Comparison of ENCODE assay signal across 11 mouse cellular contexts in genomic region chr12:110979808-110980207, GRCm38 (mm10). TPM values are rescaled to one million over a fixed set of nuclear protein-coding genes. Genes with fewer than 3 reads are reported as not detected.
A peak's percentile ranks its signal among the peaks of the same experiment; 100 is the strongest.
DNase-seq lines count a peak whose midpoint lies in the region; ATAC-seq and TF ChIP-seq lines count a peak whose summit lies in the region.
"Had no signal": no experiment of that assay in that cellular context is flagged by ENCODE, and none has a peak within 500 bp of the region (broad histone marks: within the 10 kb centered on the region; RNA-seq: fewer than 3 reads in every experiment).

No protein-coding gene starts in this region.

- H3K27ac ChIP-seq in forebrain, embryonic 12.5 days, result no peak overlapping the region
- no peak overlapping the region for H3K27ac ChIP-seq in forebrain, postnatal 0 days (ENCODE audit: low read depth, low read length)
- H3K27ac ChIP-seq in kidney, embryonic 15.5 days, result peak overlapping the region; percentile 79; the same call in 1 of the 2 replicates
- no peak overlapping the region for H3K27ac ChIP-seq in embryonic facial prominence, embryonic 12.5 days
- H3K27ac ChIP-seq in liver, embryonic 16.5 days (ENCODE audit: low read length), result peak overlapping the region; percentile 82
- H3K27ac ChIP-seq: macrophage had no signal

- no peak for DNase-seq in forebrain, postnatal 0 days
- no peak for DNase-seq in kidney, adult 8-10 months
- DNase-seq in ovary, postnatal 36 days (ENCODE audit: low spot score), result no peak
- DNase-seq in thymus, postnatal 10 days (ENCODE audit: low spot score in 2 of 2), result no peak
- DNase-seq: adrenal gland, postnatal 10 days; cerebellum, adult 11-12 months had no signal

- TF ChIP-seq CTCF in forebrain, postnatal 0 days (IDR thresholded peaks at IDR 0.05; ENCODE audit: low read depth), result no peak

- peaks cover 13% of the 10 kb centered on the region for H3K4me1 ChIP-seq in forebrain, embryonic 12.5 days
- H3K4me1 ChIP-seq in forebrain, postnatal 0 days (ENCODE audit: insufficient read depth), result no peaks in the 10 kb centered on the region
- H3K4me1 ChIP-seq in kidney, embryonic 15.5 days, result peaks cover 31% of the 10 kb centered on the region
- H3K4me1 ChIP-seq in embryonic facial prominence, embryonic 12.5 days, result peaks cover 9% of the 10 kb centered on the region
- peaks cover 43% of the 10 kb centered on the region for H3K4me1 ChIP-seq in liver, embryonic 16.5 days (ENCODE audit: control insufficient read depth, low read depth, low read length)

- ATAC-seq in forebrain, embryonic 12.5 days (ENCODE audit: low FRiP score), result no peak
- no peak for ATAC-seq in forebrain, postnatal 0 days
- ATAC-seq in kidney, embryonic 15.5 days (replicated peaks; ENCODE audit: low FRiP score), result no peak
- ATAC-seq in embryonic facial prominence, embryonic 12.5 days (ENCODE audit: insufficient number of reproducible peaks, insufficient read depth, low FRiP score, low TSS enrichment), result no peak
- no peak for ATAC-seq in liver, embryonic 16.5 days (ENCODE audit: low read depth)

- H3K9me3 ChIP-seq in forebrain, embryonic 12.5 days, result no peaks in the 10 kb centered on the region
- H3K9me3 ChIP-seq in forebrain, postnatal 0 days (ENCODE audit: low read length), result no peaks in the 10 kb centered on the region
- no peaks in the 10 kb centered on the region for H3K9me3 ChIP-seq in kidney, embryonic 15.5 days (replicated peaks)
- no peaks in the 10 kb centered on the region for H3K9me3 ChIP-seq in embryonic facial prominence, embryonic 12.5 days
- H3K9me3 ChIP-seq in liver, embryonic 16.5 days (replicated peaks; ENCODE audit: control insufficient read depth, low read length), result no peaks in the 10 kb centered on the region

- H3K36me3 ChIP-seq in forebrain, embryonic 12.5 days (replicated peaks), result peaks cover 26% of the 10 kb centered on the region
- H3K36me3 ChIP-seq in forebrain, postnatal 0 days (ENCODE audit: insufficient read depth), result peaks cover 4% of the 10 kb centered on the region; the same call in 1 of the 2 replicates
- H3K36me3 ChIP-seq in kidney, embryonic 15.5 days, result peaks cover 24% of the 10 kb centered on the region
- H3K36me3 ChIP-seq in embryonic facial prominence, embryonic 12.5 days, result peaks cover 23% of the 10 kb centered on the region
- peaks cover 25% of the 10 kb centered on the region for H3K36me3 ChIP-seq in liver, embryonic 16.5 days (ENCODE audit: control insufficient read depth, insufficient read depth)

- peak overlapping the region; percentile 84; the same call in 1 of the 2 replicates for H3K9ac ChIP-seq in forebrain, embryonic 12.5 days
- H3K9ac ChIP-seq in forebrain, postnatal 0 days, result no peak overlapping the region
- H3K9ac ChIP-seq in kidney, embryonic 15.5 days, result no peak overlapping the region
- H3K9ac ChIP-seq in embryonic facial prominence, embryonic 12.5 days, result peak overlapping the region; percentile 74; the same call in 1 of the 2 replicates
- H3K9ac ChIP-seq in liver, embryonic 16.5 days (ENCODE audit: low read depth, low read length), result peak overlapping the region; percentile 98

- 92% methylated on average over 3 of the region's 3 CpGs for WGBS in forebrain, embryonic 12.5 days
- 85% methylated on average over 3 of the region's 3 CpGs for WGBS in forebrain, postnatal 0 days
- WGBS in kidney, embryonic 15.5 days, result 75% methylated on average over 3 of the region's 3 CpGs
- WGBS in embryonic facial prominence, embryonic 12.5 days, result 89% methylated on average over 3 of the region's 3 CpGs
- WGBS in liver, embryonic 16.5 days (ENCODE audit: insufficient replicate concordance), result 55% methylated on average over 3 of the region's 3 CpGs

- no peaks in the 10 kb centered on the region for H3K27me3 ChIP-seq in forebrain, embryonic 12.5 days
- H3K27me3 ChIP-seq in forebrain, postnatal 0 days (ENCODE audit: insufficient read depth, low read length), result no peaks in the 10 kb centered on the region
- 0 out of 2 replicates have a peak, but pooled peaks cover 4% of the 10 kb centered on the region for H3K27me3 ChIP-seq in kidney, embryonic 15.5 days
- no peaks in the 10 kb centered on the region; the same call in 1 of the 2 replicates for H3K27me3 ChIP-seq in embryonic facial prominence, embryonic 12.5 days
- H3K27me3 ChIP-seq in liver, embryonic 16.5 days (ENCODE audit: control insufficient read depth, insufficient read depth, low read depth, low read length), result no peaks in the 10 kb centered on the region

- no peak overlapping the region for H3K4me3 ChIP-seq in forebrain, embryonic 12.5 days (replicated peaks)
- no peak overlapping the region for H3K4me3 ChIP-seq in forebrain, postnatal 0 days (ENCODE audit: low read depth, low read length)
- H3K4me3 ChIP-seq in kidney, embryonic 15.5 days (replicated peaks), result peak overlapping the region; percentile 91
- H3K4me3 ChIP-seq in embryonic facial prominence, embryonic 12.5 days, result no peak overlapping the region
- peak overlapping the region; percentile 90 for H3K4me3 ChIP-seq in liver, embryonic 16.5 days (ENCODE audit: low read depth, low read length)

- H3K4me2 ChIP-seq in forebrain, embryonic 12.5 days, result peak overlapping the region; percentile 96; the same call in 1 of the 2 replicates
- H3K4me2 ChIP-seq in forebrain, postnatal 0 days (ENCODE audit: low read depth), result no peak overlapping the region
- peak overlapping the region; percentile 88; the same call in 1 of the 2 replicates for H3K4me2 ChIP-seq in kidney, embryonic 15.5 days
- no peak overlapping the region; the same call in 1 of the 2 replicates for H3K4me2 ChIP-seq in embryonic facial prominence, embryonic 12.5 days (replicated peaks)
- H3K4me2 ChIP-seq in liver, embryonic 16.5 days (ENCODE audit: low read depth, low read length), result peak overlapping the region; percentile 84

RNA-seq across cellular contexts. Expression of gene Ankrd9, which starts 1.0 kb away (rescaled TPM):
- polyA plus RNA-seq in forebrain, embryonic 12.5 days (2016; fragmentation: Nextera tagmentation; extraction: Ambion mirVana), result 15.0 and 15.5 TPM in 2 replicates
- 7.6 and 8.7 TPM in 2 replicates for total RNA-seq in forebrain, postnatal 0 days (2014; rRNA removed)
- polyA plus RNA-seq in forebrain, postnatal 0 days (2015; fragmentation: Nextera tagmentation; extraction: Ambion mirVana), result 7.8 and 10.2 TPM in 2 replicates
- polyA plus RNA-seq in kidney, embryonic 15.5 days (2015; fragmentation: Nextera tagmentation; extraction: Ambion mirVana), result 12.1 and 14.0 TPM in 2 replicates
- 16.0 and 17.5 TPM in 2 replicates for polyA plus RNA-seq in embryonic facial prominence, embryonic 12.5 days (2016; fragmentation: Nextera tagmentation; extraction: Ambion mirVana)
- 54.7 and 55.9 TPM in 2 replicates for polyA plus RNA-seq in liver, embryonic 16.5 days (2015; fragmentation: Nextera tagmentation; extraction: Ambion mirVana)

RNA-seq across cellular contexts. Expression of gene Rcor1, which starts 59.3 kb away (rescaled TPM):
- 10.1 and 10.7 TPM in 2 replicates for polyA plus RNA-seq in forebrain, embryonic 12.5 days (2016; fragmentation: Nextera tagmentation; extraction: Ambion mirVana)
- total RNA-seq in forebrain, postnatal 0 days (2014; rRNA removed), result 14.0 and 16.2 TPM in 2 replicates
- 3.2 and 4.3 TPM in 2 replicates for polyA plus RNA-seq in forebrain, postnatal 0 days (2015; fragmentation: Nextera tagmentation; extraction: Ambion mirVana)
- 10.0 and 10.5 TPM in 2 replicates for polyA plus RNA-seq in kidney, embryonic 15.5 days (2015; fragmentation: Nextera tagmentation; extraction: Ambion mirVana)
- polyA plus RNA-seq in embryonic facial prominence, embryonic 12.5 days (2016; fragmentation: Nextera tagmentation; extraction: Ambion mirVana), result 13.0 TPM in 2 replicates
- polyA plus RNA-seq in liver, embryonic 16.5 days (2015; fragmentation: Nextera tagmentation; extraction: Ambion mirVana), result 4.1 and 4.4 TPM in 2 replicates

Comparison
In these comparisons a context has a peak if more than half of its experiments do, and no peak if none do; other contexts are left out.
1. H3K4me2 ChIP-seq: peak in forebrain, embryonic 12.5 days (single experiment), kidney, embryonic 15.5 days (single experiment) and liver, embryonic 16.5 days (single experiment); none in forebrain, postnatal 0 days (single experiment) and embryonic facial prominence, embryonic 12.5 days (single experiment).
2. H3K9ac ChIP-seq: peak in forebrain, embryonic 12.5 days (single experiment), embryonic facial prominence, embryonic 12.5 days (single experiment) and liver, embryonic 16.5 days (single experiment); none in forebrain, postnatal 0 days (single experiment) and kidney, embryonic 15.5 days (single experiment).
3. H3K27ac ChIP-seq: peak in kidney, embryonic 15.5 days (single experiment) and liver, embryonic 16.5 days (single experiment); none in forebrain, embryonic 12.5 days (single experiment), forebrain, postnatal 0 days (single experiment) and embryonic facial prominence, embryonic 12.5 days (single experiment).
4. H3K4me3 ChIP-seq: peak in kidney, embryonic 15.5 days (single experiment) and liver, embryonic 16.5 days (single experiment); none in forebrain, embryonic 12.5 days (single experiment), forebrain, postnatal 0 days (single experiment) and embryonic facial prominence, embryonic 12.5 days (single experiment).